ENCODE assay signal across 10 mouse cellular contexts in genomic region chr2:154158433-154158832, GRCm38 (mm10). TPM values are rescaled to one million over a fixed set of nuclear protein-coding genes. Genes with fewer than 3 reads are reported as not detected.
DNase-seq lines count a peak whose midpoint lies in the region; TF ChIP-seq lines count a peak whose summit lies in the region.
"Had no signal": no experiment of that assay in that cellular context is flagged by ENCODE, and none has a peak within 500 bp of the region (broad histone marks: within the 10 kb centered on the region; RNA-seq: fewer than 3 reads in every experiment).

No protein-coding gene starts in this region.

- TF ChIP-seq POLR2A in cerebellum, adult 2 months (IDR thresholded peaks at IDR 0.05; ENCODE audit: borderline replicate concordance, insufficient read depth, low read length) = no peak

- WGBS in cerebellum, adult 2 months = 45% methylated on average over 3 of the region's 3 CpGs

- no peaks in the 10 kb centered on the region for H3K27me3 ChIP-seq in cerebellum, adult 2 months (ENCODE audit: control insufficient read depth, insufficient read depth, low read length)
- H3K27me3 ChIP-seq: neural tube, embryonic 12.5 days had no signal

- H3K4me3 ChIP-seq in cerebellum, adult 2 months (replicated peaks; ENCODE audit: insufficient read depth, low read depth, low read length) = no peak overlapping the region
- H3K4me3 ChIP-seq: neural tube, embryonic 12.5 days had no signal

- H3K27ac ChIP-seq in cerebellum, adult 2 months (ENCODE audit: insufficient read depth, low read length) = no peak overlapping the region
- H3K27ac ChIP-seq: neural tube, embryonic 12.5 days had no signal

- no peak for DNase-seq in cerebellum, adult 2 months
- no peak for DNase-seq in cerebellum, adult 9-10 months
- peak; percentile 13 to 33 for DNase-seq in layer of hippocampus, adult 18-20 months (ENCODE audit: low spot score in 2 of 2)
- DNase-seq in layer of hippocampus, adult 9-11 months = no peak
- peak; percentile 71 for DNase-seq in ZHBTc4 (ENCODE audit: low read depth, low spot score)
- peak; percentile 28 to 32 for DNase-seq in frontal cortex, postnatal 36 days (ENCODE audit: low spot score in 2 of 2)
- peak; percentile 25 for DNase-seq in lung, postnatal 25 days (ENCODE audit: low spot score)
- DNase-seq in yolk sac, embryonic 10.5 days (ENCODE audit: low spot score) = no peak

- no peaks in the 10 kb centered on the region for H3K4me1 ChIP-seq in cerebellum, adult 2 months (ENCODE audit: control insufficient read depth, insufficient read depth, low read length)
- H3K4me1 ChIP-seq: neural tube, embryonic 12.5 days had no signal

- peak; percentile 14; the same call in 1 of the 2 replicates for TF ChIP-seq CTCF in cerebellum, adult 2 months (IDR thresholded peaks at IDR 0.05; ENCODE audit: borderline replicate concordance, insufficient read depth, low read depth, low read length)

RNA-seq across cellular contexts. Expression of gene Bpifa5, which starts 4.0 kb away (rescaled TPM):
- 0.88 and 0.90 TPM in 2 replicates for polyA plus RNA-seq in cerebellum, adult 2 months (2012; rRNA removed)
- not detected for total RNA-seq in layer of hippocampus, adult 18-20 months (2021)
- polyA plus RNA-seq: heart, embryonic 16.5 days; neural tube, embryonic 12.5 days had no signal

RNA-seq across cellular contexts. Expression of gene Bpifa1, which starts 15.8 kb away (rescaled TPM):
- not detected in 2 replicates for polyA plus RNA-seq in cerebellum, adult 2 months (2012; rRNA removed)
- not detected for total RNA-seq in layer of hippocampus, adult 18-20 months (2021)
- polyA plus RNA-seq: neural tube, embryonic 12.5 days had no signal

RNA-seq across cellular contexts. Expression of gene Bpifa3, which starts 28.3 kb away (rescaled TPM):
- polyA plus RNA-seq in cerebellum, adult 2 months (2012; rRNA removed) = not detected in 2 replicates
- not detected for total RNA-seq in layer of hippocampus, adult 18-20 months (2021)
- polyA plus RNA-seq: heart, embryonic 16.5 days; neural tube, embryonic 12.5 days had no signal

RNA-seq across cellular contexts. Expression of gene Bpifb1, which starts 32.2 kb away (rescaled TPM):
- polyA plus RNA-seq in cerebellum, adult 2 months (2012; rRNA removed) = not detected in 2 replicates
- under 1 TPM; 0.12 to 0.15 TPM for total RNA-seq in layer of hippocampus, adult 18-20 months (2021)
- polyA plus RNA-seq: neural tube, embryonic 12.5 days had no signal

Comparison
In these comparisons a context has a peak if more than half of its experiments do, and no peak if none do; other contexts are left out.
1. DNase-seq: peak in layer of hippocampus, adult 18-20 months (2 of 2), ZHBTc4 (single experiment), frontal cortex, postnatal 36 days (2 of 2) and lung, postnatal 25 days (single experiment); none in cerebellum, adult 2 months (0 of 2), cerebellum, adult 9-10 months (single experiment), layer of hippocampus, adult 9-11 months (single experiment) and yolk sac, embryonic 10.5 days (single experiment).